Mouse (Mus musculus) lung, embryonic 14.5 days (tissue): Measurements from ENCODE around the gene Wbp2nl. TPM values are rescaled to one million over a fixed set of nuclear protein-coding genes. Genes with fewer than 3 reads are reported as not detected.

ENCODE experiments used
- ATAC-seq: fragments of 200-750 bp; cut with Nextera tagmentation; 2 replicates; pipeline ENCODE4 v1.8.0; 2017; ENCODE audit warnings: mild to moderate bottlenecking, moderate TSS enrichment, moderate library complexity; ENCODE audit not compliant: insufficient read depth
- DNase-seq: peaks from one replicate; pipeline ENCODE4 v3.0.0-alpha.2; 2015
- H3K27ac ChIP-seq: fragments of 300-500 bp; sonication (generic); 2 replicates; pipeline ENCODE4 v1.5.1; 2014; ENCODE audit warnings: low read depth, mild to moderate bottlenecking, moderate library complexity
- H3K27me3 ChIP-seq: fragments of 300-500 bp; sonication (generic); 2 replicates; pipeline ENCODE4 v1.6.1; 2014; ENCODE audit warnings: low read length, control low read depth; ENCODE audit not compliant: insufficient read depth
- H3K36me3 ChIP-seq: fragments of 300-500 bp; sonication (generic); 2 replicates; pipeline ENCODE4 v1.6.1; 2014; ENCODE audit warnings: control low read depth; ENCODE audit not compliant: insufficient read depth
- H3K4me1 ChIP-seq: fragments of 300-500 bp; sonication (generic); 2 replicates; pipeline ENCODE4 v1.6.1; 2014; ENCODE audit warnings: antibody characterized with exemption, control low read depth; ENCODE audit not compliant: insufficient read depth
- H3K4me2 ChIP-seq: fragments of 300-500 bp; sonication (generic); 2 replicates; pipeline ENCODE4 v1.6.1; 2014; ENCODE audit warnings: mild to moderate bottlenecking
- H3K4me3 ChIP-seq: fragments of 300-500 bp; sonication (generic); 2 replicates; pipeline ENCODE4 v1.5.1; 2014; ENCODE audit warnings: low read depth, low read length
- H3K9ac ChIP-seq: fragments of 300-500 bp; sonication (generic); 2 replicates; pipeline ENCODE4 v1.6.1; 2014
- H3K9me3 ChIP-seq: fragments of 300-500 bp; sonication (generic); 2 replicates; pipeline ENCODE4 v1.6.1; 2016; ENCODE audit warnings: low read depth, low read length, control low read depth
- CTCF ChIP-seq: IDR thresholded peaks from 2 replicates; pipeline ENCODE4 v1.5.1; 2016; ENCODE audit warnings: antibody characterized with exemption, low read depth
- WGBS: fragments of 180-500 bp; shearing (Covaris S2); extraction: QIAGEN DNeasy Blood & Tissue Kit; methylation state at CpG from one replicate; pipeline ENCODE4 v1.1.7; 2014; 5-methylcytosine and 5-hydroxymethylcytosine counted together
- polyA plus RNA-seq: library from polyadenylated mRNA; unstranded; fragments of >200 nt; fragmentation: Nextera tagmentation; extraction: Ambion mirVana; gene quantifications from 2 replicates; pipeline ENCODE4 v1.2.1, GENCODE M21; 2014

The Wbp2nl gene
- polyA plus RNA-seq, 1 experiment from 2014 or later = 0.42 TPM

DNA sequence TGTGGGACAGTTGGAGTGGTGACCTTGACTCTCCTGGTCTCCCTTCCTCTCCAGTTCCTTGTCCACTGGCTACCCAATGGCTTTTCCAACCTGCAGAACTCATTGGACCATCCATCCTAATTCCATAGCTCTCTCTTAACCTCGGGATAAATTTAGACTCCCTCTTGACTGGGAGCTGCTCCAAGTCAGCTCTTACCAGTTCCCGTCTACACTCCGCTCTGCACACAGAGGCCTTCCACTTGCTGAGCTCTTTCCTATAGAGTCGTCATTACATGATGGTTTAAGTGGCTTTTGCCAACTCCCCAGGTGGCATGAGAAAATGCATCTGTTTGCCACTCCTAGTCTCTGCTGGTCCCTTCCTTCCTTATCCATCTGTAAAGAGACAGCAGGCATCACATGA, 18.1 kb upstream of the Wbp2nl start:
- Histone ChIP-seq H3K4me2 (no peak overlapping the region), H3K27me3 (0 out of 2 replicates have a peak, but pooled peaks cover 8% of the 10 kb centered on the region), H3K36me3 (no peaks in the 10 kb centered on the region), H3K27ac (no peak overlapping the region), H3K9me3 (no peaks in the 10 kb centered on the region), H3K4me3 (no peak overlapping the region), H3K4me1 (0 out of 2 replicates have a peak, but pooled peaks cover 1% of the 10 kb centered on the region), H3K9ac (no peak overlapping the region)
- no peak for TF ChIP-seq CTCF
- no peak for ATAC-seq
- WGBS = 69% methylated on average over 4 of the region's 4 CpGs
- no peak for DNase-seq

DNA sequence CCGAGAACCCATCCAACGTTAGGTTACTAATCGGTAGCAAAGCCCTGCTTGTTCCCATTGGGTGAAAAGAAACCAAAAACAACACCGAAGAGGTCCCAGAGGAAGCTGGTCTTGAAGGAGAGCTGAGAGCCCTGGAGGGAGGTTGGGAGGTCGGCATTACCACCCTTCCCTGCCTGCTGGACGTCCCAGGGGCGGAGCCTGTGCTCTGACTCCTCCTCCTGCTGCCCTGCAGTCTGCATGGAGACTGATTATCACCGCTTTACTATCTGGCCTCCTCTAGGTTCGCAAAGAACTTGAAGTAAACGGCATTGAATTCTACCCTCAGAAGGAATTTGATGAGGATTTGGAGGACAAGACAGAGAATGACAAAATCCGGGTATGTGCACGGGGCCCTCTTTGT, 12.6 kb upstream of the Wbp2nl start:
- no peak overlapping the region for H3K9ac ChIP-seq
- H3K27me3 ChIP-seq = no peaks in the 10 kb centered on the region
- no peak for TF ChIP-seq CTCF
- no peaks in the 10 kb centered on the region for H3K9me3 ChIP-seq
- WGBS = 53% methylated on average over 12 of the region's 12 CpGs
- no peak overlapping the region for H3K4me3 ChIP-seq
- no peaks in the 10 kb centered on the region for H3K36me3 ChIP-seq
- DNase-seq = no peak
- no peak overlapping the region for H3K4me2 ChIP-seq
- no peaks in the 10 kb centered on the region for H3K4me1 ChIP-seq
- H3K27ac ChIP-seq = no peak overlapping the region
- ATAC-seq = no peak

DNA sequence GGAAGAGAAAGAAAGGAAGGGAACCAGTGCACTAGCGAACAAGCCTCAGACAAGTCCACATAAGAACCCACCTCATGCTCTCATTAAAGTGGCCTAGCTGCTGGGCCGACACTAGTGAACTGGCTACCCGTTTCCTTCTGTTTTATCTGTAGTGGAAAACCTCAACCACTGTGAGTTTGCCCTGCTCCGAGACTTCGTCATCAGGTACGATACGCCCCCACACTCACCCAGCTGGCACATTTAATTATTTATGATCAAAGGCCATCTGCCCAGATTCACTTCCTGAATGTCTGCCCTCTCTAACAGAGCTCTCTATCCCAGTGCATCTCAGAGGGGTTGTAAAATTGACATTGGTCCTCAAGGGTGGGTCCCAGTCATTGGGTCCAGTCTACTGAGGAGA, 8.5 kb upstream of the Wbp2nl start:
- 89% methylated on average over 7 of the region's 7 CpGs for WGBS
- Histone ChIP-seq H3K4me3 (no peak overlapping the region), H3K4me1 (0 out of 2 replicates have a peak, but pooled peaks cover 5% of the 10 kb centered on the region), H3K9me3 (no peaks in the 10 kb centered on the region), H3K9ac (no peak overlapping the region), H3K27me3 (no peaks in the 10 kb centered on the region), H3K4me2 (no peak overlapping the region), H3K27ac (no peak overlapping the region), H3K36me3 (no peaks in the 10 kb centered on the region)
- no peak for DNase-seq
- TF ChIP-seq CTCF = no peak
- ATAC-seq = no peak

DNA sequence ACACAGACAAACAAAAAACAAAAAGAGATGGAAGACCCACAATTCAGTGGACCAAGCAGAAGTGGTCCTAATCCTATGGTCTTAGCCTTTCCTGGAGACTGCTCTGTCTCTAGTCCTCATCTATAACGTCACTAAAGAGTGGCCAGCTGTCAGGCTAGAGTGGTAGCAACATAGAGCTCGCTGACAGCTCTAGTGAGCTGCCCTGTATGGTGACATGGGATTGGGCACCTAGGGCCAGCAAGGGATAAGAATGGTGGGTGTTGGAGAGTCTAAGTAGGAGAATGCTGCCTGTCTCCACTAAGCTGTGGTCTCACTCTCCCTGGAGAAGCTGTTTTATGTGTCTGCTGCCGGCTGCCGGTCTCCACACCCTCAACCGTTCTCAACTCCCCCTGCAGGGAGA, 5.9 kb upstream of the Wbp2nl start:
- Histone ChIP-seq H3K27me3 (no peaks in the 10 kb centered on the region), H3K27ac (no peak overlapping the region), H3K4me3 (no peak overlapping the region), H3K4me1 (0 out of 2 replicates have a peak, but pooled peaks cover 5% of the 10 kb centered on the region), H3K36me3 (no peaks in the 10 kb centered on the region), H3K9me3 (no peaks in the 10 kb centered on the region), H3K4me2 (peak overlapping the region; percentile 40), H3K9ac (no peak overlapping the region)
- ATAC-seq (no peak), DNase-seq (no peak)
- 24% methylated on average over 5 of the region's 5 CpGs for WGBS
- no peak for TF ChIP-seq CTCF

DNA sequence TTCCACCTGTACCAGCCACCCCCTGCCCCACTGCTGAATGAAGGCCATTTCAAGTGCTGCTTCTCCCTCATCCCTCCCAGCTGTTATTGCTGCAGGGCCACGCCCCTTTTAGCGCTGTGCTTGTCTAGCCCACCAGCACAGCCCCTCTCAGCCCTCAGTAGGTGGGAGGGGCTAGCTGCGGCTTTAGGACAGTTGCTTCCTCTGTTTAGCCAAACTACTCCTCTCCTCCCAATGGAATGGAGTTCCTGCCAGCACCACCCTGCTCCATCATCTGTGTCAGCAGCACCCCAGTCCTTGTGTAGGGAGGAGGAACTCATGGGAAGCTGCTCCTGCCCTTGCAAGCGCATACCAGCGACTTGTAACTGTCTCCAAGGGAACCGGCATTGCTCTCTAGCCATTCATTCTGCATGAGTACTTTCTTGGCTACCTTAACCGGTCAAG, 5.5 kb upstream of the Wbp2nl start:
- no peaks in the 10 kb centered on the region for H3K36me3 ChIP-seq
- 6% methylated on average over 7 of the region's 7 CpGs for WGBS
- DNase-seq (peak; percentile 64), ATAC-seq (peak; percentile 70)
- H3K27me3 ChIP-seq = no peaks in the 10 kb centered on the region
- H3K4me3 ChIP-seq = no peak overlapping the region
- TF ChIP-seq CTCF = no peak; the same call in 1 of the 2 replicates
- H3K4me2 ChIP-seq = peak overlapping the region; percentile 40
- H3K27ac ChIP-seq = no peak overlapping the region
- H3K4me1 ChIP-seq = 0 out of 2 replicates have a peak, but pooled peaks cover 5% of the 10 kb centered on the region
- no peak overlapping the region for H3K9ac ChIP-seq
- no peaks in the 10 kb centered on the region for H3K9me3 ChIP-seq

DNA sequence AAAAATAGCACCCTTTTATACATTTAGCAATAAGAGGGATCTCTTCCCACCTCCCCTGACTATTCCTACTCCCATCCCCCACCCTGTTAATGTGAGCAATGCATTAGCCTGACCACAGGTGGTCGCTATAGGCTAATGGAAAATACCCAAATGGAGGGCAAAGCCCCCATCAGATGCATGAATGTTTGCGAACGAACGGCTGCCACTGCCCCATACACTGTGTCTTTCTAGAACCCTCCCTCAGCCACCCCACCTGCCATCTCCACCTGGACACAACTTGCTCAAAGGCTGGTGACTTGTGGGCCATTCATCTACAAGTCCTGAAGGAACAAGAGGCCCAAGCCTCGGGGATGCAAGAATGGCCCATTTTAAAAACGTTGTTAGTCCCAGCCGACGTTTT, 4.7 kb upstream of the Wbp2nl start:
- no peak overlapping the region for H3K4me3 ChIP-seq
- H3K27me3 ChIP-seq = no peaks in the 10 kb centered on the region
- peak; percentile 59 for DNase-seq
- 28% methylated on average over 8 of the region's 8 CpGs for WGBS
- H3K9ac ChIP-seq = no peak overlapping the region
- H3K9me3 ChIP-seq = no peaks in the 10 kb centered on the region
- ATAC-seq = 0 out of 2 replicates have a peak, but pooled peaks have one; percentile 33
- H3K27ac ChIP-seq = no peak overlapping the region
- no peaks in the 10 kb centered on the region for H3K36me3 ChIP-seq
- TF ChIP-seq CTCF = peak; percentile 74
- 0 out of 2 replicates have a peak, but pooled peaks cover 5% of the 10 kb centered on the region for H3K4me1 ChIP-seq
- H3K4me2 ChIP-seq = no peak overlapping the region

DNA sequence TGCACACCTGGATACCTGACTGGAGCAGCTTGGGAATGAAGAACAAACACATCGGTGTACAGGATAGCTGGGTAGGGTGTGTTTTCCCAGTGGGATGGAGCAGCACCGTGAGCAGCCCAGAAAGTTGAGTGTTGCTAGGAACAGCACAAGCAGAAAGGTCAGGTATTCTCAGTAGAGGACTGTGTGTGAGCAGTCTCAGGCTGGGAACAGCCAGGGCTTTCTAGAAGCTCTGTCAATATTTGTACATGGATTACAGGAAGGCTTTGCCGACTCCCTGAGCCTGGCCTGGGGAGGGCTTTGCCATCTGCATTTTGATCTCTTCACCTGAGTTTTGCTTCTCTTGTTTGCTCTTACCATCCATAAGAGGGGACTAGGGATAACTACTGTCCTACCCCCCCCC, 8.4 kb downstream of the Wbp2nl start:
- no peak overlapping the region for H3K9ac ChIP-seq
- DNase-seq (peak; percentile 42), ATAC-seq (peak; percentile 76; the same call in 1 of the 2 replicates)
- H3K4me1 ChIP-seq = no peaks in the 10 kb centered on the region
- no peak for TF ChIP-seq CTCF
- no peaks in the 10 kb centered on the region for H3K36me3 ChIP-seq
- no peak overlapping the region for H3K4me3 ChIP-seq
- H3K27me3 ChIP-seq = no peaks in the 10 kb centered on the region
- H3K9me3 ChIP-seq = no peaks in the 10 kb centered on the region
- no peak overlapping the region for H3K4me2 ChIP-seq
- peak overlapping the region; percentile 30; the same call in 1 of the 2 replicates for H3K27ac ChIP-seq
- 62% methylated on average over 3 of the region's 3 CpGs for WGBS
